Mouse (Mus musculus): Measurements from ENCODE around the gene Csrnp3.

GRCm38 (mm10) chr2:66018711-66019110 is 173.1 kb downstream of the Csrnp3 start:
- no peak for TF ChIP-seq TCF12 (IDR thresholded peaks at IDR 0.05; ENCODE audit: insufficient read depth, poor library complexity, severe bottlenecking)
- no peak for TF ChIP-seq POLR2A (IDR thresholded peaks at IDR 0.05; ENCODE audit: insufficient read length, low read depth)
- no peak for TF ChIP-seq MAX (IDR thresholded peaks at IDR 0.05; ENCODE audit: low read depth)
- TF ChIP-seq E2F4 (IDR thresholded peaks at IDR 0.05; ENCODE audit: insufficient read depth), result no peak
- no peak for TF ChIP-seq MYOG (IDR thresholded peaks at IDR 0.05; ENCODE audit: control insufficient read depth in 1 of 3, insufficient read depth in 1 of 3, insufficient read length in 2 of 3, low read depth in 2 of 3)
- no peak for TF ChIP-seq SRF (IDR thresholded peaks at IDR 0.05; ENCODE audit: control insufficient read depth, insufficient read length, low read depth)
- no peak for TF ChIP-seq TCF3 (IDR thresholded peaks at IDR 0.05; ENCODE audit: insufficient read length, low read depth)
- no peak for TF ChIP-seq USF1 (IDR thresholded peaks at IDR 0.05; ENCODE audit: low read depth)

Measured in myocyte (in vitro differentiated cells).